Mouse (Mus musculus): ENCODE results near the gene Ano1. TPM values are rescaled to one million over a fixed set of nuclear protein-coding genes. Genes with fewer than 3 reads are reported as not detected.

Ano1 gene
- polyA plus RNA-seq, 1 experiment from 2014 or later = 6.0 TPM

DNA sequence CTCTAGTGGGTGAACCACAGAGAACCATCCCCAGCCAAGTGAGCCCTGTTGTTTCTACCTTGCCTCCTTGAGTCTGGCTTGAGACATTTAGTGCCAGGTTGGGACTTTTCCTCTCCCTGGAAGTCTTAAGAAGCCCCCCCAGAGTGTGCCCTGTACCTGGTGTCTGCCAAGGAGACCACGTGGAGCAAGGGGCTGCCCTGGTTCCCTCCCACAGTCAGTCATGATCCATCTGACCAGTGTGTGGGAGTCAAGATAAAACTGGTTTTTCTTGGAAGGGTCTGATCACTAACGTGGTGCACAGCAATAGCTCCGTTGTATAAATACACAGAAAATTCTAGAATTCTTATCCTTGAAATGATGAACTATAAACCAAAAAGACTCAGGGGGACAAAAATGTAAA is 12.0 kb downstream of the Ano1 start:
- H3K4me3 ChIP-seq (ENCODE audit: low read depth, low read length) = no peak overlapping the region
- H3K36me3 ChIP-seq (ENCODE audit: control insufficient read depth, insufficient read depth, low read length) = no peaks in the 10 kb centered on the region
- H3K9me3 ChIP-seq (replicated peaks; ENCODE audit: control insufficient read depth, low read length) = no peaks in the 10 kb centered on the region
- DNase-seq (ENCODE audit: low spot score) (no peak), ATAC-seq (no peak)
- peaks cover 9% of the 10 kb centered on the region for H3K4me1 ChIP-seq (ENCODE audit: control insufficient read depth, insufficient read depth, low read length)
- 62% methylated on average over 3 of the region's 3 CpGs for WGBS
- no peak overlapping the region for H3K4me2 ChIP-seq (ENCODE audit: low read length)
- H3K27ac ChIP-seq (ENCODE audit: low read depth, low read length) = no peak overlapping the region
- H3K9ac ChIP-seq (ENCODE audit: low read length) = no peak overlapping the region
- peaks cover 4% of the 10 kb centered on the region; the same call in 1 of the 2 replicates for H3K27me3 ChIP-seq (replicated peaks; ENCODE audit: control insufficient read depth, insufficient read depth, low read length)

DNA sequence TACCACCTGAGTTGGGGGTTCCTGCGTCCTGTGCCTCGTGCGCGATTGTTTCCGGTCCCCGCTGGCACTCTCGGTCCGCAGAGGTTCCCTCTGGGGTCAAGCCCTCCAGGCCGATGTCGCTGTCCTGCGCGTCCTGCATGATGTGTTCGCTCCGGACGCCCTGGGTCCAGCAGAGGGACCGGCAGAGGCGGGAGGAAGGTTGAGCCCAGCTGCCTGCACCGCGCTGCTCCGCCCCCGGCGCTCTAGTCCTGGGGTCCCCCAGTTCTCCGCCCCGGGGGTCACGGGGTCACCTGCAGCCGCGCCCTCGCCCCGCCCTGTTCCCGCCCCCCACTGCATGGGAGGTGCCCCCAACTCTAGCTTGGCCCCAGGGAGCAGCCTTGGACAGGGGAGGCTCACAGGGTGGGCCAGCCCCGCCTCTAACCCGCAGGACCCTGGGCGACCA is 13.4 kb downstream of the Ano1 start:
- no peak for DNase-seq (ENCODE audit: low spot score)
- WGBS = under 1% methylated on average over 27 of the region's 33 CpGs
- Histone ChIP-seq H3K4me3 (ENCODE audit: low read depth, low read length) (peak overlapping the region; percentile 34), H3K4me1 (ENCODE audit: control insufficient read depth, insufficient read depth, low read length) (peaks cover 9% of the 10 kb centered on the region), H3K4me2 (ENCODE audit: low read length) (peak overlapping the region; percentile 65), H3K36me3 (ENCODE audit: control insufficient read depth, insufficient read depth, low read length) (no peaks in the 10 kb centered on the region), H3K9ac (ENCODE audit: low read length) (peak overlapping the region; percentile 61), H3K9me3 (replicated peaks; ENCODE audit: control insufficient read depth, low read length) (no peaks in the 10 kb centered on the region), H3K27me3 (replicated peaks; ENCODE audit: control insufficient read depth, insufficient read depth, low read length) (peaks cover 4% of the 10 kb centered on the region; the same call in 1 of the 2 replicates), H3K27ac (ENCODE audit: low read depth, low read length) (no peak overlapping the region)
- ATAC-seq = no peak

DNA sequence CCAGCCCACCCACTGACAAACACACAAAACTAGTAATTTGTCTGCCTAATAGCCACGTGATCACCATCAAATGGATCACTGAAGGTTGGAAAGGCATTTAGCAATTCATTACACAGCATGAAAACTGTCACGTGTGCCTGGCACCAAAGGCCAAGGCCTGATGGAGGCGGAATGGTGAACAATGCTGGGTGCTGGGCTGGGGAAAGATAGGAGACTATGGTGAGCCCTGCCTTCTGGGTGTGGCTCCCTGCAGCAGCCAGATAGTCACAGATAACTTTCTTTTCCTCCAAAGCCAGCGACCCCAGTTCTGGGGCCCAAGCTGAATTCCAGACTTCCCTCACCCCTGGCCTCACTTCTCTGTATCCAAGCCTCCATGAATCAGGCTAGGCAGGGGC is 19.9 kb downstream of the Ano1 start:
- Histone ChIP-seq H3K4me3 (ENCODE audit: low read depth, low read length) (no peak overlapping the region), H3K36me3 (ENCODE audit: control insufficient read depth, insufficient read depth, low read length) (no peaks in the 10 kb centered on the region), H3K9ac (ENCODE audit: low read length) (no peak overlapping the region), H3K27me3 (replicated peaks; ENCODE audit: control insufficient read depth, insufficient read depth, low read length) (no peaks in the 10 kb centered on the region), H3K4me1 (ENCODE audit: control insufficient read depth, insufficient read depth, low read length) (peaks cover 3% of the 10 kb centered on the region; the same call in 1 of the 2 replicates), H3K27ac (ENCODE audit: low read depth, low read length) (no peak overlapping the region), H3K4me2 (ENCODE audit: low read length) (no peak overlapping the region), H3K9me3 (replicated peaks; ENCODE audit: control insufficient read depth, low read length) (no peaks in the 10 kb centered on the region)
- ATAC-seq (no peak), DNase-seq (ENCODE audit: low spot score) (peak; percentile 45)
- 43% methylated on average over 4 of the region's 4 CpGs for WGBS

DNA sequence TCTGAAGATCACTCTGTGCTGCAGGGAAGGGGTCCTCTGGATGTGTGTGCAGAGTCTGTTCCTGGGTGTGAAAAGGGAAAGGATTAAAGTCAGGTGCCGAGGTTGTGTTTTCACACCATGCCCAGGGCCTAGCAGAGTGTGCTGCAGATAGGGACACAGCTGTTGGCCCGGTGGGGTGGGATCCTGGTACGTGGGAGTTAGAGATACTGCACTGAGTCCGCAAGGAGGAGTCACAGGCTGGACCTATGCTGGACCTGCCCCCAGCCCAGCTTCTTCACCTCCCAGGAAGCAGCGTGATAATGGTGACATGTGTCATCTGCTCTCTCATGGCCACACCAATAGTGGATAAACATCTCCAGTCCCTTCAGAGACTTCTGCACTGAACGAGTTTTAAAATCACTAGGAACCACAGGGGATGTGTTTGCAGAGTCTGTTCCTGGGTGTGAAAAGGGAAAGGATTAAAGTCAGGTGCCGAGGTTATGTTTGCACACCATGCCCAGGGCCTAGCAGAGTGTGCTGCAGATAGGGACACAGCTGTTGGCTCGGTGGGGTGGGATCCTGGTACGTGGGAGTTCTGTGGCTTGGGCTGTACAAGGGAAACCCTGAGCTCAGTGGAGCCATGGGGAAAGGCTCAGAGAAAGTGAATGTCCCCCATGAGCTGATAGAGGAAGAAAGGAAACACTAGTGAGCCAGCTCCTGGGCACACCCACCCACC is 20.4 kb downstream of the Ano1 start:
- Histone ChIP-seq H3K36me3 (ENCODE audit: control insufficient read depth, insufficient read depth, low read length) (no peaks in the 10 kb centered on the region), H3K4me2 (ENCODE audit: low read length) (no peak overlapping the region), H3K9me3 (replicated peaks; ENCODE audit: control insufficient read depth, low read length) (no peaks in the 10 kb centered on the region), H3K4me3 (ENCODE audit: low read depth, low read length) (no peak overlapping the region), H3K9ac (ENCODE audit: low read length) (no peak overlapping the region), H3K27me3 (replicated peaks; ENCODE audit: control insufficient read depth, insufficient read depth, low read length) (no peaks in the 10 kb centered on the region), H3K4me1 (ENCODE audit: control insufficient read depth, insufficient read depth, low read length) (peaks cover 3% of the 10 kb centered on the region; the same call in 1 of the 2 replicates), H3K27ac (ENCODE audit: low read depth, low read length) (no peak overlapping the region)
- DNase-seq (ENCODE audit: low spot score) = no peak
- ATAC-seq = no peak
- 72% methylated on average over 9 of the region's 9 CpGs for WGBS

DNA sequence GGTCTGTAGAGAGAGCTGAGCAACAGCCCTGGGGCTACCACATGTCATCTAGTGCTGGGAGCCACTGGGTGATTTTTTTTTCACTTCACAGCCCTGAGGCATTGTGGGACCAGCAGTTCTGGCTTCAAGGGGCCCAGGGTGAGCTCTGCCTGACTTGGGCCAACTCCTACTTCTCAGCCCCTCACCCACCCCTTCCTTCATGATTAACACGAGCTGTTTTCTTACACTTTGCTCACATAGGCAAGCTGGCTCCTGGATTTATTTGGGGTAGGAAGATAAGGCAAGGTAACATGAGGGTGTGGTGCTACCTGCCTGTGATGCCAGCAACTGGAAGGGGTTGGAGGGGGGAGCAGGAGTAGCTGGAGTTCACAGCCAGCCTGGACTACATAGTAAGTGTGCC is 27.5 kb downstream of the Ano1 start:
- ATAC-seq (no peak), DNase-seq (ENCODE audit: low spot score) (no peak)
- Histone ChIP-seq H3K9ac (ENCODE audit: low read length) (no peak overlapping the region), H3K27me3 (replicated peaks; ENCODE audit: control insufficient read depth, insufficient read depth, low read length) (no peaks in the 10 kb centered on the region), H3K27ac (ENCODE audit: low read depth, low read length) (no peak overlapping the region), H3K9me3 (replicated peaks; ENCODE audit: control insufficient read depth, low read length) (no peaks in the 10 kb centered on the region), H3K4me2 (ENCODE audit: low read length) (no peak overlapping the region), H3K4me3 (ENCODE audit: low read depth, low read length) (no peak overlapping the region), H3K4me1 (ENCODE audit: control insufficient read depth, insufficient read depth, low read length) (no peaks in the 10 kb centered on the region), H3K36me3 (ENCODE audit: control insufficient read depth, insufficient read depth, low read length) (no peaks in the 10 kb centered on the region)
- WGBS = 72% methylated on average over 1 of the region's 1 CpGs

DNA sequence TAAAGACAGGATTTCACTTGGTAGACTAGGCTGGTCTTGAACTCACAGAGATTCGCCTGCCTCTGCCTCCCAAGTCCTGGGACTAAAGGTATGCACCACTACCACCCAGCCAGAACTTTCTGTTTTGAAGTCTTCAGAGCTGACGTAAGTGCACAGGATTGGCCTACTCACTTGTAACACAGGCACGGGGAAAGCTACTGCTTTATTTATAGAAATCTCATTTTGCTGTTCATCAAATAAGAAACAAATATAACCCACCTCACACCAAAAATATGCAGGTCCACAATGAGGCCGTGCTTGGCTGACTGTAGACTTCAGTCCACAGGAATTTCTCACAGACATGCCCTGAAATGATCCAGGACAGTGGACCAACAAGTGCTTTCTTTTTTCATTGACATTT is 31.8 kb downstream of the Ano1 start:
- Histone ChIP-seq H3K9ac (ENCODE audit: low read length) (no peak overlapping the region), H3K9me3 (replicated peaks; ENCODE audit: control insufficient read depth, low read length) (no peaks in the 10 kb centered on the region), H3K36me3 (ENCODE audit: control insufficient read depth, insufficient read depth, low read length) (no peaks in the 10 kb centered on the region), H3K27ac (ENCODE audit: low read depth, low read length) (no peak overlapping the region), H3K4me2 (ENCODE audit: low read length) (no peak overlapping the region), H3K4me3 (ENCODE audit: low read depth, low read length) (no peak overlapping the region), H3K4me1 (ENCODE audit: control insufficient read depth, insufficient read depth, low read length) (no peaks in the 10 kb centered on the region), H3K27me3 (replicated peaks; ENCODE audit: control insufficient read depth, insufficient read depth, low read length) (no peaks in the 10 kb centered on the region)
- WGBS = 91% methylated on average over 4 of the region's 4 CpGs
- ATAC-seq (no peak), DNase-seq (ENCODE audit: low spot score) (no peak)

DNA sequence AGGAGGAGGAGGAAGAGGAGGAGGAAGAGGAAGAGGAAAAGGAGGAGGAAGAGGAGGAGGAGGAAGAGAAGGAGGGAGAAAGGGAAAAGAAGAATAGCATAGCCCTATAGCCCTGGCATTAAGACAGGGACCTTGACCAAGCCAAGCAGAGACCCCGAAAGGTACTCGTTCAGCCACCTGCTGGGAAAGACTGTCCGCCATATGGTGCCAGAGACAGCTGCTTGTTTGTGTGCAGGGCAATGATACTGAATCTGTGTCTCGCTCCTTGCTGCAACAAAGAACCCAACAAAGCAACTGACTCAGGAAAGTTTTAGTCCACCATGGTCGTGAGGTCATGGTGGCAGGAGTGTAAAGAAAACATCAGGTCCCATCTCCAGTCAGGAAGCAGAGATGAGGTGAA is 34.0 kb downstream of the Ano1 start:
- no peak overlapping the region for H3K9ac ChIP-seq (ENCODE audit: low read length)
- DNase-seq (ENCODE audit: low spot score) = no peak
- WGBS = 83% methylated on average over 5 of the region's 5 CpGs
- ATAC-seq = no peak
- no peaks in the 10 kb centered on the region for H3K36me3 ChIP-seq (ENCODE audit: control insufficient read depth, insufficient read depth, low read length)
- no peak overlapping the region for H3K27ac ChIP-seq (ENCODE audit: low read depth, low read length)
- H3K4me1 ChIP-seq (ENCODE audit: control insufficient read depth, insufficient read depth, low read length) = no peaks in the 10 kb centered on the region
- no peak overlapping the region for H3K4me2 ChIP-seq (ENCODE audit: low read length)
- no peak overlapping the region for H3K4me3 ChIP-seq (ENCODE audit: low read depth, low read length)
- H3K27me3 ChIP-seq (replicated peaks; ENCODE audit: control insufficient read depth, insufficient read depth, low read length) = no peaks in the 10 kb centered on the region
- H3K9me3 ChIP-seq (replicated peaks; ENCODE audit: control insufficient read depth, low read length) = no peaks in the 10 kb centered on the region

DNA sequence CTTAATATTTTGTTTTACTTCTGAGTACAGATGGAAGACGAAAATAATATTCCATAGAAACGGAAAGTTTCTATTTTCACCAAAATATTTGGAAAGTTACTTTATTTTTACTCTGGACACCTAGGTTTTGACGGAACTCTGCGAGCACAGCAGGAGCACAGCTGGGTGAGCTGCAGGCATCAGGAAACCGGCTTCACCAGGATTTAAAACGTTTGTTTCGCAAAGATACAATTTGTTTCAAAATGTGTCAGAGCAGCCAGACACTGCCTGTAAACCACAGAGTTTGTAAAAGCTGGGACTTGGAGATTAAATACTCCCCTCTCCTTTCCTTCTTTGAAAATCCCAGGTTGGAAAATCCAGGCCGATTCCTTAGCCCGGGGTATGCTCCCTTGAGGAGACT is 53.9 kb downstream of the Ano1 start:
- Histone ChIP-seq H3K27me3 (replicated peaks; ENCODE audit: control insufficient read depth, insufficient read depth, low read length) (no peaks in the 10 kb centered on the region), H3K27ac (ENCODE audit: low read depth, low read length) (no peak overlapping the region), H3K9me3 (replicated peaks; ENCODE audit: control insufficient read depth, low read length) (no peaks in the 10 kb centered on the region; the same call in 1 of the 2 replicates), H3K4me1 (ENCODE audit: control insufficient read depth, insufficient read depth, low read length) (no peaks in the 10 kb centered on the region), H3K9ac (ENCODE audit: low read length) (no peak overlapping the region), H3K36me3 (ENCODE audit: control insufficient read depth, insufficient read depth, low read length) (no peaks in the 10 kb centered on the region), H3K4me2 (ENCODE audit: low read length) (no peak overlapping the region), H3K4me3 (ENCODE audit: low read depth, low read length) (no peak overlapping the region)
- 90% methylated on average over 9 of the region's 9 CpGs for WGBS
- DNase-seq (ENCODE audit: low spot score) (no peak), ATAC-seq (no peak)

DNA sequence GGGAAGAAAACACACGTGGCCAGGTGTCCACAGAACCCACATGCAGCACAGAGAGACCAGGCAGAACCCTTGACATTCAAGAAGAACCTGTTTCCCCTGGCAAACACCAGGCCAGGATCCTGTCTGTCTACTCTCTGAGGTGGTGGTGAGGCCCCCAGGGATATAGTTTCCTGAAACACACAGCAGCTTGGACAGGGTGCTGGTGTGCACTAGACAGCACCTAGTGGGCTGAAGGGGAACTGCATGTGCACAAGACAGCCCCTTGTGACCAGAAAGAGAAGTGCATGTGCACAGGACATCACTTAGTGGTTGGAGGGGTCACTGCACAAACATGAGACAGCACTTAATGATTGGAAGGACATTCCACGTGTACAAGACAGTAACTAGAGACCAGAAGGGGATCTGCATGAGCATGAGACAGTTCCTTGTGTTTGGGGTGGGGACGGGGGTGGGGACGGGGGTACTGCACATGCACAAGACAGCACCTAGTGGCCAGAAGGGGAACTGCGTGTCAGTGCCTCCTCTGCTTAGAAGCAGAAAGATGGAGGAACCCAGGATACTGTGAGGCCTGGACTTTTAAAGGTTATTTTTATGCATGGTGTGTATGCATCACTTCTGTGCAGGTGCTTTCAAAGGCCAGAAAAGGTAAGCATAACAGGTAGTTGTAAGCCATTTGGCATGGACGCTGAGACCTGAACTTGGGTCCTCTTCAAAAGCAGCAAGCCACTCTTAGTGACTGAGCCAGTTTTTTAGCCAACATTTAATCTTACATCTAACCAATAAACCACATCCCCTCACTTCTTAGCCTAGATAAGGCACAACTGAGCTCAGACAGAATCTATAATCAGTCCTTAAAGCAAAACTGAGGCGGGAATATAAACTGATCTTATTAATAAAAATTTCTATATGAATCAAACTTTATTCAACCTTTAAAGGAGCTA is 54.7 kb downstream of the Ano1 start:
- no peaks in the 10 kb centered on the region; the same call in 1 of the 2 replicates for H3K9me3 ChIP-seq (replicated peaks; ENCODE audit: control insufficient read depth, low read length)
- no peak overlapping the region for H3K27ac ChIP-seq (ENCODE audit: low read depth, low read length)
- H3K4me2 ChIP-seq (ENCODE audit: low read length) = no peak overlapping the region
- no peaks in the 10 kb centered on the region for H3K36me3 ChIP-seq (ENCODE audit: control insufficient read depth, insufficient read depth, low read length)
- 80% methylated on average over 7 of the region's 7 CpGs for WGBS
- no peak overlapping the region for H3K9ac ChIP-seq (ENCODE audit: low read length)
- no peak overlapping the region for H3K4me3 ChIP-seq (ENCODE audit: low read depth, low read length)
- DNase-seq (ENCODE audit: low spot score) (no peak), ATAC-seq (no peak)
- H3K27me3 ChIP-seq (replicated peaks; ENCODE audit: control insufficient read depth, insufficient read depth, low read length) = no peaks in the 10 kb centered on the region
- no peaks in the 10 kb centered on the region for H3K4me1 ChIP-seq (ENCODE audit: control insufficient read depth, insufficient read depth, low read length)

All from forebrain, embryonic 14.5 days (tissue).